Mouse (Mus musculus) lung, adult 18-20 months (tissue): ENCODE measurements around the gene Cd99l2.

Experiments
- DNase-seq, 2 experiments: peaks; one replicate each; pipeline ENCODE4 v3.0.0; 2022; ENCODE audit warnings: mixed read lengths in 2 of 2

Gene Cd99l2

DNA sequence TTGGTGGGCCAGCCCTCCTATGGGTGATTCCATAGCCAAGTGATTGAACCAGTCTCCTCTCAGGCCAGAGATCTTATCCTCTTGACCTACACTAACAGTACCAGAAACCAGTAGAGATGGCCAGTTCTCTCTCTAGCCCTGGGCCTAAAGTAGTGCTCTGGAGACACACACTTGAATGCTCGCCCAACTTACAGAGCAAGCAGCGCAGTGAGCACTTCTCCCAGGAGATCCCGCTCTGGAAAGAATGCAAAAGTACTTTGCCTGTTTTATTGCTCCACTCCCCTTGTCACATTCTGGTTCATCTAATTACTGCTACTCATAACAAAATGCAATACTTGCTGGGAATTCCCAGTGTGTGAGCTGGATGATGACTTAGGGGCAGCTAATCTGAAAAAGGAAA lies 25.2 kb downstream of the Cd99l2 start:
- DNase-seq: no peak

DNA sequence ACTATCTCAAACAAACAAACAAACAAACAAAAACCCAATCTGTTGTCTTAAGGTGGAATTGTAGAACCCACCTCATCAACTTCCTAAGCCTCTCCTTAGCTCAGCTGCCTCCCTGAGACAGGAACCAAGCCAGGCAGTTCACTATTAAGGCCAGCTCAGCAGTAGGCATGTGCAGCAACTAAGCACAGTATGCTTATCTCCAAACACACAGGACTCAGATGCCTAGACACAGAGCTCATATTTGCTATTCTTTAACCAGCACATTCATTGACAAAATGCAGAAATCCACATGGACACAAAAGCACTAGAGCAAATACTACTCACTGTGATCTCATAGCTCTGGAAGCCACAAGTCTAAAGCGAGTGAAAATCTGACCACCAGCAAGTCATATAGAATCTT lies 27.2 kb downstream of the Cd99l2 start:
- no peak for DNase-seq

DNA sequence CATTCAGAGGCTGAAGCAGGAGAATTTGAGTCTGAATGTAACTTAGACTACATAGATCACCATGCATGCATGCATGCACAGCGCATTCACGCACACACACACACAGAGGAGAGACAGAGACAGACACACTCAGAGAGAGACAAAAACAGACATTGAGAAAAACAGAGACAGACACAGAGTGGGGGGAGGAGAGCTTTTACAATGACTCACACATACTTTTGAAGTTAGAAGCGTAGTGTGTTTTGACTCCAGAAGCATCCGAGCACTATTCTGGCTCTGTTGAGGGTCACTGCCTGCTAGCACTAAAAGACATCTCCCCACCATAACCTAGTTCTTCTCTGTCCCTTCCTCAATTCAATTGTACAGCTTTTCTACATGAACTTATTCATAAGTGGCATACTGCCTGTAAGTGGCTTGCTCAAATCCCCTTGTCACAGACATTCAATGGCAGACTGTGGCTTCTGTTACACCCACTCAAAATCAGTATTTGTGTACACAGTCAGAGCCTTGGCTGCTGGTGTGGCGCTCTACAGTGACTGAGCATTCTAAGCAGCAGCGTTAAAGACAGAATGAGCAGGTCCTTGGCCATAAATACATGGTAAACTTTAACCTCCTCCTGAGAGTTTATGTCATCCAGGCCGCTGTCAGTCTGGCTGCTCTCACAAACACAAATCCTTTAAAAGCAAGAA lies 28.4 kb downstream of the Cd99l2 start:
- DNase-seq: peak; percentile 3

DNA sequence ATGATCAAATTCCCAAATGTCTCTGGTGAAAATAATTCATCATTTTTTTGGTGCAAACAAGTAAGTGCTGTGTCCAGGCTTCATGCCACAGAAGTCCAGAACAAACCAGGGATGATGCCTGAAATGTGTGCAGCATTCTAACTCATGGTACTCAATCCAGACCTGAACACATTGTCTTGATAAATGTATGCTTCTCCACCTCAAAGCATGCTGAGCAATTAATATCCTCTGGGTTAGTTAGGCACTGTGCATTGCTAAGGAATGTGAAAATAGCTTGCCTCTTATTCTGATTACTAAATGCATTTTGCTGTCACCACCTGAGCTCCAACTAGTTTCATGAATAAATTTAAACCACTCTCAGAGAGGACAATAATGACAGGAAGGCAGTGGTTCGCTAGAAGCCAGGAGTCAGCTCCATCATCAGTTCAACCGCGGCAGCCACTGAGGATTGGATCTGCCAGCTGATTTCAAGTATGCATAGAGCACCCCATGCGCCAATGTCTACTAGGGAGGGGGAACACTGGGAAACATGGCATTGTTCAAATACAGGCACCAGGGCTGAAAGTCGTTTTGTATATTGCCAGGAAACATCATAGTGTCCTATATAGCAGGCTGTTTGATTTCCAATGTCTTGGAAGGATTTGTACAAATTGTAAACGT lies 36.4 kb downstream of the Cd99l2 start:
- no peak for DNase-seq

DNA sequence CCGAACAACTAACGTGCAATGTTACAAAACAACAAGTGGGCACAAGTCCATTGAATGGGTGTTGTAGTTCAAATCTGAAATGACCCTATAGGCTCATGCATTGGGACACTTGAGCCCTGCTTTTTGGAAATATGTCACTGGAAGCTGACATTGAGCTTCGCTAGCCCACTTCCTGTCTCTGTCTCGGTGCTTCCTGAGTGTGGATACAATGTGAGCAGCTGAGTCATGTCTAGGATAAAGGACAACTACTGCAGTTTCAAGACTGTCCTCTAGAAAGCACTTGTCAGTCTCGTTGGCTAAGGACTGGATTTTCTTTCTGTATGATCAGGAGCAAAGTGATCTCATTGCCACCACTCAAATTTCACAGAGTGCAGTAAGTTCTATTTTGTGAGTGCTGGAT lies 49.7 kb downstream of the Cd99l2 start:
- no peak for DNase-seq

DNA sequence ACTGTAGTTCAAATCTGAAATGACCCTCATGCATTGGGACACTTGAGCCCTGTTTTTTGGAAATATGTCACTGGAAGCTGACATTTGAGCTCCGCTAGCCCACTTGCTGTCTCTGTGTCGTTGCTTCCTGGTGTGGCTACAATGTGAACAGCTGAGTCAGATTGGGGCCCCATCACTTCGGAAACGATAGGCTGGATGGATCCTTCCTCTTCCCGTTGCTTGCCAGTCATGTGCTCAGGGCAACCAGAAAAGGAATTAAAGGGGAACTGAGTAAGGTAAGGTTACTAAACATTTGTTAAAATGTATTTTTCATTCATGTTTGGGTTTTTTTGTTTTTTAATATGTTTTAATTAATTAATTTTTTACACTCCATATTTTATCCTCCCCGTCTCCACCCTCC lies 53.2 kb downstream of the Cd99l2 start:
- no peak for DNase-seq

DNA sequence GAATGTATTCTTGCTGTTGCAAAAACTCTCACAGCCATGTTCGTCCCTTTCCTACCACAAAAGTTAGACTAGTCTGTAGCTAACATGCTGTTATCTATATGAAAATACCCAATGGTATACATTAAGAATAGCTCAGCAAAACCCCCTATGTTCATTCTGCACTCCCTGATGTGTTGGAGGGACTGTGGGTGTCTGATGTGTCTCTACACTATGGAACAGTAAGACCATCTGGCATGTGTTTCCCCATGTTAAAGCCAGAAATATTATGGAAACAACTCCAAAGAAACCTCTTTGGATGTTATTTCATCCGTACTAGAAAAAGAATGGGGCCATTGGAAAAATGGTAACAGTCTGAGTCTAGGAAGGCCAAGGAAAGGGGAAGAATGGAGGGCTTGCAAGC lies 57.1 kb downstream of the Cd99l2 start:
- DNase-seq: no peak

DNA sequence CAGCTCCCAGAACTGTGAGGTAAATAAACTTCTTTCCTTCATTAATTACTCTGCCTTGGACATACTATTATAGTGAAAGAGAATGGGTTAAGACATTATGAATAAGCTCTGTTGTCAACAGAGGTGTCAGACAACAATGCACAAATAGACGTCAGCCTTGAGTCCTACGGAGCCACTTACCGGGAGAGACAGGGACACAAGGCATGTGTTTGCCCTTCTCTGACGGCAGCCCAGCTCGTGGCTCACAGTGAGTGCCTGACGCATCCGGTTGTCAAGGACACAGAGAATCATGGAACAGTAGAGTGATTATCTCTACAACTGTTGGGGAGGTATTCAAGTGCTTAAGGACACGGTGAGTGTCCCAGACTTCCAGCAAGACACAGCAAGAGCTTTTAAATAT lies 57.8 kb downstream of the Cd99l2 start:
- no peak for DNase-seq

DNA sequence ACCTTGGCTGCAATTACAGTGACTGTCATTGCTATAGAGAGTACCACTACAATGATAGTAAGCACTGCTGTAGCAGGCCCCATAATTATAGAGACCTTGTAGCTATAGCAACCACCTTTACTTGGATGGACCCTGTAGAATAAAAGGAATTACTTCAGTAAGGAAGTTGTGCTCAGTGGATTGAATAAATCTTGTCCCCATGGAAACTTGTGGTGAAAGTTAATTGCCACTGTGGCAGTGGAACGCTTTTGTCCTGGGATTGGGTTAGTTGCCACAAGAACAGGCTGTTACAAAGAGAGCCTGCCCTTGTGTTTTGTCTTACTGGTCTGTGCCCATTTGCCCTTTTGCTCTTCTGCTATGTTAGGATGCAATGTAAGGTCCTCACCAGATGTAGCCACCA lies 58.2 kb downstream of the Cd99l2 start:
- no peak for DNase-seq

DNA sequence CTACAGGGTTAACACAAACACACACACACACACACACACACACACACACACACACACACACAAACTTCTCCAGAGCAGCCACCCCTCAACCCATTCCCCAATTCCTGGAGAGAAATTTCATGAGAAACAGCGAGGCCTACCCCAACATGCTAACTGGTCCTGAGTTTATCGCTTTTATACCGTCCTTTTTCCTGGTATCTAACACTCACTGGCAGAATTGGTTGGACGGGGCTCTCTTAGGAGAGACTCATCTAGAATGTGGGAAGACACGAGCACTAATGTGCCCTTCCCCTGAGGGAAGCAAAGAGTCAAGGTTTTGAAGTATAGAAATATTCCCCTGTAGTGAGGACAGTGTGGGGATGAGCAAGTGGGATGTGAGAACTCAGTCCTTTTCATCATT lies 61.7 kb downstream of the Cd99l2 start:
- no peak for DNase-seq

DNA sequence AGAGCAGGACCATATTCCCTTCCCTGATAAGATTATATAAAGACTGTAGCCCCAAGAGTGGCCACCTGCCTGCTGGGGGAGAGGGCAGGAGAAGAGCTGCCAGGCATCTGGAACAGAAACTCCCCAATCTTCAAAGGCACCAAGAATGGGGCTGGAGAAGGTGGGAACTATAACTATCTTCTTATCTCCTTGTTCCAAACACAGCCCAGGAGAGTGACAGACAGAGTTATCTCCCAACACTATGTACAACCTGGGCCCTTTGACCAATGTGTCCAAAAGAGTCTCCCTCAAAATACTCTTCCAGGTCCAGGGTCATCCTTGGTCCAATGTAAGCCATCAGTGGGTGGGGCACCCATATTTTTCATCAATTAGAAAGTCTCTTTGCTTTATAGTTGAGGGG lies 65.2 kb downstream of the Cd99l2 start:
- DNase-seq: no peak

DNA sequence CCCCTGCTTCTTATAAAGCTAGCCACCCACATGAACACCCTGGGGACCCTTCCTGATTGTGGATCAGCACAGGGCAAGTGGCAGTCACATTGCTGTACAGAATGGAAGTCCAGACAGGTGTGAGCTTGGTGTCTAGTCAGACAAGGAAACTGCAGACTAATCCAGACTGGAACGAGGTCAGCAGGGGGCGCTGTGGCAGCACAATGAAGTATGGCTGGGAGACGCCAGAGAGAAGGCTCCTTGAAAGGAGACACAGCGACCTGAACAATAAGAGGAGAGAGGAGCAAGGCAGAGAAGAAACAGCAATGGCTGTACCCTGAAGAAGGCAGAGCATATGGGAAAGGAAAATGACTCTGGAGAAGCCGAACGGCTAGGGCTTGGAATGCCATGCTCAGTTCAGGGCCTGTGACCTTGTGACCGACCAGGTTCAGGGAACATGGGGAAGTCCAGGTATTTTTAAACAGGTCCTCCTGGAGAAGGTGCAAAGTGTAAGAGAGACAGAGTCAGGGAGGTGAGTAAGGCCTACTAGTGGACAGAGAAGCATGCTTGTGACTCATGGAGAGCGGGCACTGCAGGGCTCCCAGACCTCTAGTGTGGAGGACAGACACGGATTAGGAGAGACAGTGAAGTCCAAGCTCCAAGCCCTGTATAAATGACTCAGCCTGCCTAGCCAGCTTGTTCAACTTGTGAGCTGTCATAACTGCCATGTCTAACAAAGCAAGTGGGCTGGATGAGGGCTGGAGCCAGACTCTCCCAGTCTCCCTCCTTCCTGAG lies 66.7 kb downstream of the Cd99l2 start:
- DNase-seq: peak; percentile 59 to 64

DNA sequence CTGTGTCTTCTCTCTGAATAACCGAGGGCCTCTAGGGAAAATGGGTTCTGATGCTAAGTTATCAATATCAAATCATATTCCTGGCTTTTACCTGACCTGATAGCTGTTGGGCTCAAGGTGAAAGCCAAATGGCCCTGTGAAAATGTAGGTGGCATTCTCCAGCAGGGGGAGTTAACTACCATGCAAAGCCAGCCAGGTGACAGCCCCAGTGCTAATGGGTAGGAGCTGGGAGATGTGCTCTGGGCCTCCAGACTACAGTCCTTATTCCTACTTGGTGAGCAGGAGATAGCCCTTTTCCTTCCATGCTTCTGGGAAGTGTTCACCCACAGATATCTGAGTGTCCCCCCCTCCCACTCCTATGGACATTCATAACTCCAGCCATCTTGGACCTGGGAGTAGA lies 67.8 kb downstream of the Cd99l2 start:
- DNase-seq: no peak

DNA sequence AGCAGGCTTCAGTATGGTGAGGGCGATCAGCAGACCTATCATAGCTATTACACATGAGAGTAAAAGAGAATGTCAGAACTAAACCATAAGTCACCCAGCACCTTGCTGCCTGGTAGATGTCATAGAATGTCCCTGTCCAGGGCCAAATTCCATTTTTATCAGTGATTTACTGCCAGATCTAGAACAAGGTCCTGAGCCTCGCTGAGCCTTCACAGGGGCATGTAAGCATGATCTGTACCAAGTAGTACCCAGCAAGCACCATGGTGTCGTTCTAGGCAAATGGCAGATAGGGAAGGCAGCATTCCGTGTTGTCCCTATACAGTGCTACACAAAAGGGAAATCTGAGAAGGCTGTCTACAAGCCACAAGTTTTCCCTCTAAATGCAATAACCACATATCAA lies 79.0 kb downstream of the Cd99l2 start:
- no peak for DNase-seq

DNA sequence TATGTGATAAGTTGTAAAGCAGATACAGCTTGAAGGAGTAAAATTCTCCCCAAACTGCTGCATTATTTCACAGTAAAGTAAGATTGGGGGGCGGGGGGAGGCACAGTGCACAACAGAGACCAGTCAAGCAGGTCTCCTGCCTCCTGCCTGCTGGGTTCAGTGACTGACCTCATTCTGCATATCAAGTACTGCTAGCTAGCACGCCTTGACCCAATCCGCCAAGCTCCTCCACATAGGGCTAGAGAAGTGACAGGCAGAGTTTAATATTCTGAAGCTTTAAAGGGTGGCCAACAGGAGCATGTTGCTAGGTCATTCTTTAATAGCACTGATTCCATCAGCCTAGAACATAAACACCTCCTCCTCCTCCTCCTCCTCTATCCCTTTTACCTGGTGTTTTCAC lies 79.9 kb downstream of the Cd99l2 start:
- DNase-seq: no peak

DNA sequence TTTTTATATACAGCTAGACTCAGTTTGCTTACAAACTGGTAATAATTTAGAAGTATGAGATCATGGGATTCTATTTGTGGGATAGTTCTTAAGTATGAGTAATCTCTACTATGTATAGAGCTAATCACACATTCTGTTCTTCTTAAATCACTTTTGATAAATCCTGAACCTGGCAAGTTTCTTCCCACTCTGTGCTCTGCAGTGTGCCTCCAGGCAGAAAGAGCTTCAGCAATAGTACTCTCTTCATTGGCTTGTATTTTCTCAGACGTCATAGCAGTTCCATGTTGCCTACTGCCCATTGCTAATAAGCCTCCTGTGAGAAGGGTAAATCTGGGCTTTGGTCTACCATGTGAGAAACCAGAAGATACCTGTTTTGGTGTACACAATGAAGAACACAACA lies 84.3 kb downstream of the Cd99l2 start:
- DNase-seq: no peak

DNA sequence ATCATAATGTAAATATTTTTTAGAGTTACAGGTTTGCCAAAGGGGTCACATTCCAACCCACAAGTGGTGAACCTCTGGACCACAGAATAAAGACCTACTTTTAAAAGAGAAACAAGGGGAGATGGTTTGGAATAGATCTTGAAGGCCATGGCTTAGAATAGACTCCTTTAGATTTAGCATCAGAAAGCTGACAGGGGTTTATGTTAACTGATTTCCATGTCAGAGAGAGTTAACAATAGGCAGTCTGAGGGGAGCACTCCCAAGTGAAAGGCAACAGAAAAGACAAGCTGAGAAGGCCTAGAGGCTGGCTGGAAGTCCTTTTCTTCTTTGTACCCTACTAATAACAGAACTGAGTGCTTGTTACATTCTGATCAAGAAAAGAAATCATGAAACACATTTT lies 86.4 kb downstream of the Cd99l2 start:
- no peak for DNase-seq

DNA sequence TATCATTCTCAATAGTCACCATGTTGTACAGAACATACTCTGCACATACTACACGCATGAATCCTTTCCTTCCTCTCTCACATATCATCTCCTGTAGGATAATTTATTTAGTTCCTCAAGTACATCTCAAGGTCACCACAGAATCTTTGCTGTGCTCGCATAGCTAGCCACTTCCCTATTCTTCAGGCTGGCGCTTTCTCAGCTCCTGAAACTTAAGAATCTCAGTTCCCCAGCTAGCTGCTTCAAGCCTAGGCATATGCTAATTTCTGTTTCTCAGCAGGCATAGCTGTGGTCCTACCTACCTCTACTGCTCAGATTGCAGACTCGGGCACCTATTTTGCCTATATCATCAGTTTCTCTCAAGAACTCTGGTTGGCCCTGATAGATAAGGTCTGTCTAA lies 96.3 kb downstream of the Cd99l2 start:
- DNase-seq: no peak

DNA sequence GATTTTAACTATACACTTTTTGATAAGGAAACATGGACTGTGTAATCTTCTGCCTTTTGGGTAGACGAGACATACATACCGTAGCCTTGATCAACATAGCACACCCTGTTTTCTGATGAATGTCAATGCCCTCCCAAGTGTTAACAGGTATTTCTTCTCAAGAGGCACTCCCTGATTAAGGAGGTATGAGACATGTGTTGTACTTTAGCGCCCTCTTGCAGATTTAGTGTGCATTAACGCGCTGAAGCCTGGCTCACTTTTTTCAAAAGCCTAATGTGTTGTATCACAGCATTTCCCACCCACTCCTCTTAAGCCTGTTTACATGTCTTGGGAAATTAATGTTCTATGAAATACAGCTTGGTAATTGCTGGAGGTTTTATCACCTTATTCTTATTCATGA lies 111.1 kb downstream of the Cd99l2 start:
- peak; percentile 4 to 33 for DNase-seq

DNA sequence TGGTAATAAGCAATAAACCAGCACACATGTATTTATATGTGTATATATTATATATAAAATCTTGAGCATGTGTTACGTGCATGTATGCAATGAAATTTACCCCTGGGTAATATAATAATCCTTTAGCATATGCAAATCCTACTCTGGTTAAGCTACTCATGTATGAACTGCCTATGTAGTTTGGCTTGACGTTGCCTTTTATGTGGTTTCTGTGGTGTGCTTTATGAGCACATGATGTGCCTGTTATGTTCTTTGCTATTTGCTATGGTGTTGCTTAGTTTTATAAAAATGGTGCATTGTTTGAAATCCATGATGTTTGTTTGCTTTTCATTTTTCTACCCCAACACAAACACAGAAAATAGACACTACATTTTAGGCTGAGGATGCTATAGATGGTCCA lies 114.2 kb downstream of the Cd99l2 start:
- DNase-seq: no peak

DNA sequence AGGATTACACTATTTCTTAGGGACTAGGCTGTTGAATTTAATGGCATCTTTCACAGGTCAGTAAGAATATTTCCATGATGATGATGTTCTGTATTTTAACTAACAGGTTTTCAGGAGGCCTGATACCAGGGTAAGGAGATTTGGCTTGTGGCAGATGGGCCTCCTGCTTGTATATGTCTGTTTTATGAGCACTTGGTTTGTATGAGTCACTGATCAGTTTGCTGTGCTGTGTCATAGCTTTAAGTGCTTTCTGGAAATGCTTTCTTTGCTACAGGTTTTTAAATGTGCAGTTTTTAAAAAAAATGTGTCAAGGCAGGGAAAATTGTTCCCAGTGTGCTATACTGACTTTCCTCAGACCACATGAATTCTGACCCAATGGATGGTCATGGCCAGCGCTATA lies 115.9 kb downstream of the Cd99l2 start:
- DNase-seq: no peak
